Mouse (Mus musculus): ENCODE measurements around the gene Cd96. TPM values are rescaled to one million over a fixed set of nuclear protein-coding genes. Genes with fewer than 3 reads are reported as not detected.

Gene Cd96
- polyA plus RNA-seq, 1 experiment from 2014 or later: 0.12 TPM

DNA sequence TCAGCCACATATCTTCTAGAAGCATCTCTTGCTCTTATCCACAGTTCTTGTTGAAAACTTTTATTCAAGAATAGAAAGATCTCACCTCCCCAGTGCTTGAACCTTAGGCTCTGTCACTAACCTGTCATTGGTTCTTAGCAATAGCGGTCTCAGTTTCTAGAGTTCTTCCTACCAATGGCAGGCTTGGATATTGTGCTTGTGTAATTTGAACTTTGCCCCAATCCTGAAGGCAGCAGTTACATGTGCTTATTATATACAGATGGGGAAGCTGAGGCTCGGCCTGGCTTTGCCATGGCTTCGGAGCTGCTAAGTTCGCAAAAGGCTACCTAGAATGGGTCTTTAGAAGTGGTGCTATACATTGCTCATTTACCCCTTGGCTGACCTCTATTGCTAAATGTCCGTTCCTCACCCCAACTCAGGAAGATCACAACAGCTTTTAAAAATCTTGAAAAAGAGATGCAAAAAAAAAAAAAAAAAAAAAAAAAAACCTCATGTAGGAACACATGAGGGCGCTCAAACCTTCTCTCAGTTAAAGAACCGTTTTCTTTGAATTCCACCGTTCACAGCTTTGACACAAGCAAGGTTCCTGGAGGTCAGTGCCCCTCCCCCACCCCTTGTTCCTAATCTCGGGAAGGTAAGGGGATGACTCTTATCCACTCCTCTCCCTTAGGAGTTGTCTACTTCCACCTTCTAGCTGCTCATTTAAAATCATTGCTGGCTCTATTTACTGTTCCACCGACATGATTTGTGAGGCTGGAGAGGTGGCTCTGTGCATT is 129.0 kb downstream of the Cd96 start:
- Histone ChIP-seq H3K4me2 (no peak overlapping the region), H3K27ac (ENCODE audit: low read depth, low read length) (no peak overlapping the region), H3K4me1 (replicated peaks; ENCODE audit: control insufficient read depth, insufficient read depth, low read length) (no peaks in the 10 kb centered on the region), H3K4me3 (ENCODE audit: low read depth, low read length) (no peak overlapping the region), H3K9me3 (ENCODE audit: control insufficient read depth, low read length) (no peaks in the 10 kb centered on the region), H3K27me3 (replicated peaks; ENCODE audit: control insufficient read depth, insufficient read depth, low read length) (no peaks in the 10 kb centered on the region), H3K9ac (ENCODE audit: low read depth, low read length) (no peak overlapping the region), H3K36me3 (ENCODE audit: control insufficient read depth, insufficient read depth, low read length) (no peaks in the 10 kb centered on the region)
- 44% methylated on average over 10 of the region's 10 CpGs for WGBS
- DNase-seq (ENCODE audit: low spot score) (no peak), ATAC-seq (replicated peaks; ENCODE audit: low FRiP score) (no peak)

DNA sequence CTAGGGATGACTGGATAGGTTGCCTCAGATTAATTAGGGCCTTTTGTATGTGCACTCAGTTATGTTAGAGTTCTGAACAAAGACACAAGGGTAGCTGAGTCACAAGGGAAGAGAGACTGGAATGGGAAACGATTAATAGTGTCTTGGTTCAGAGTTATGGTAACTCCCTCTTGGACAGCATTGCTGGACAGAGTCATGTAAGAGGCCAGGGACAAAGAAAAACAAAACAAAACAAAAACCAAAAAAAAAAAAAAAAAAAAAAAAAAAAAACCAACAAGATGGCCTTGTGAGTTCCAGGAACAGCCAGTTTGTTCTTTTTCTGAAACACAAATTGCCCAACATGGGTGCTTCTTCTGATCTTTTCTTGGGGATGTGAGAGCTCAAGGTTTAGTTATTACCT is 133.8 kb downstream of the Cd96 start:
- Histone ChIP-seq H3K27me3 (replicated peaks; ENCODE audit: control insufficient read depth, insufficient read depth, low read length) (no peaks in the 10 kb centered on the region), H3K9me3 (ENCODE audit: control insufficient read depth, low read length) (no peaks in the 10 kb centered on the region), H3K4me3 (ENCODE audit: low read depth, low read length) (no peak overlapping the region), H3K4me2 (no peak overlapping the region), H3K27ac (ENCODE audit: low read depth, low read length) (no peak overlapping the region), H3K4me1 (replicated peaks; ENCODE audit: control insufficient read depth, insufficient read depth, low read length) (no peaks in the 10 kb centered on the region), H3K36me3 (ENCODE audit: control insufficient read depth, insufficient read depth, low read length) (no peaks in the 10 kb centered on the region), H3K9ac (ENCODE audit: low read depth, low read length) (no peak overlapping the region)
- ATAC-seq (replicated peaks; ENCODE audit: low FRiP score) (no peak), DNase-seq (ENCODE audit: low spot score) (no peak)
- 65% methylated on average over 1 of the region's 1 CpGs for WGBS

Other genes starting within 250 kb of the Cd96 start
- gene Phldb2, start 166.7 kb downstream of the Cd96 start, polyA plus RNA-seq (2014; fragmentation: Nextera tagmentation; extraction: Ambion mirVana): 24.3 and 25.9 TPM in 2 replicates
- gene Plcxd2, start 110.0 kb downstream of the Cd96 start, polyA plus RNA-seq (2014; fragmentation: Nextera tagmentation; extraction: Ambion mirVana): 3.5 and 3.8 TPM in 2 replicates
- 3.3 and 3.5 TPM in 2 replicates for gene Gm4737, start 34.8 kb upstream of the Cd96 start, polyA plus RNA-seq (2014; fragmentation: Nextera tagmentation; extraction: Ambion mirVana)

Measured in liver, embryonic 11.5 days (tissue).